Mouse (Mus musculus): ENCODE data around the gene Rtn4ip1. TPM values are rescaled to one million over a fixed set of nuclear protein-coding genes. Genes with fewer than 3 reads are reported as not detected.
"Not testable (repeated sequence)": the region's sequence is repeated elsewhere in the genome, so short reads cannot be mapped to it uniquely, and the experiment has no call there.

The Rtn4ip1 gene
- polyA plus RNA-seq, 1 experiment from 2014 or later, result 15.9 TPM

GRCm38 (mm10) chr10:43945435-43945834 lies 43.8 kb downstream of the Rtn4ip1 start:
- H3K27ac ChIP-seq, result no peak overlapping the region
- H3K27me3 ChIP-seq, result no peaks in the 10 kb centered on the region
- WGBS, result 80% methylated on average over 4 of the region's 4 CpGs
- no peak overlapping the region for H3K9ac ChIP-seq
- H3K9me3 ChIP-seq (replicated peaks), result no peaks in the 10 kb centered on the region
- no peak overlapping the region for H3K4me2 ChIP-seq (replicated peaks)
- H3K4me1 ChIP-seq, result 0 out of 2 replicates have a peak, but pooled peaks cover 9% of the 10 kb centered on the region
- H3K36me3 ChIP-seq, result peaks cover 10% of the 10 kb centered on the region; the same call in 1 of the 2 replicates
- H3K4me3 ChIP-seq, result no peak overlapping the region
- no peak for ATAC-seq (ENCODE audit: low FRiP score)

DNA sequence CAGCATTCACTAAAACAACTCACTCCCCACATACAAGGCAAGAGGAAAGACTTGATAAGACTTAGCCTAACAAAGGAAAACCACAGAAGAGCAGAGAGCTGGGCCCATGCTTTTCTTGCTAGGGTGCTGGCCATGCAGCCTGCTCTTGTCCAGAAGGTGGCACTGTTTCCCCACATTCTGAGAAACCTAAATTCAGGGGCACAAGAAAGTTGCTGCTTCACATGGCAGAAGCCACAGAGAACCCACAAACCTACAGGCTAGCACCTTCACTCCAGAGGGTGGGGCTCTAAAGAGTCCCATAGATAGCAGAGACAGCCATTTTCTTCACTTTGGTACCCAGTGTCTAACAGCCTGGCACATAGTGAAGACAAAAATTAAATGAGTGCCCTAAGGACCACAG lies 52.3 kb downstream of the Rtn4ip1 start:
- Histone ChIP-seq H3K27ac (no peak overlapping the region), H3K4me2 (replicated peaks) (no peak overlapping the region), H3K4me3 (no peak overlapping the region), H3K9ac (no peak overlapping the region), H3K36me3 (no peaks in the 10 kb centered on the region), H3K9me3 (replicated peaks) (no peaks in the 10 kb centered on the region), H3K4me1 (no peaks in the 10 kb centered on the region), H3K27me3 (no peaks in the 10 kb centered on the region)
- ATAC-seq (ENCODE audit: low FRiP score), result peak; percentile 54

DNA sequence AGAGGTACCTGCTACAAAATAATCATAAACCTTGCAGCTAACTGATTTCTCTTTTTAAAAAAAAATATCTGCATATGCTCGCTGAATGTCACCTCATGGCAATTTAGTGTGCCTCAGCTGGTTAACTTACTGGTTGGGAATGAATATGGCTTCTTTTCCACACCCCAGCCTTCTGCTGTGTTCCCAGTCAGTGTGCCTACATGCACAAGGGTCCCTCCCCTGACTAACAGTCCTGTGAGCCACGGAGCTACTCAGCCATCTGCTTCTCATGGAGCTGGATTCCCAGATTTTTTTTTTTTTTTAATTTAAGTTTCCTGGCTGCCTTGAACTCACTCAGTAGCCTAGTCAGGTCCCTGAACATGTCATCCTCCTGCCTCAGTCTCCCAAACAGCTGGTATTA lies 63.3 kb downstream of the Rtn4ip1 start:
- H3K9me3 ChIP-seq (replicated peaks), result no peaks in the 10 kb centered on the region
- H3K4me2 ChIP-seq (replicated peaks), result no peak overlapping the region
- no peaks in the 10 kb centered on the region for H3K36me3 ChIP-seq
- no peak for ATAC-seq (ENCODE audit: low FRiP score)
- 0 out of 2 replicates have a peak, but pooled peaks cover 2% of the 10 kb centered on the region for H3K4me1 ChIP-seq
- H3K9ac ChIP-seq, result no peak overlapping the region
- no peak overlapping the region for H3K27ac ChIP-seq
- no peak overlapping the region for H3K4me3 ChIP-seq
- no peaks in the 10 kb centered on the region for H3K27me3 ChIP-seq
- 65% methylated on average over 2 of the region's 2 CpGs for WGBS

DNA sequence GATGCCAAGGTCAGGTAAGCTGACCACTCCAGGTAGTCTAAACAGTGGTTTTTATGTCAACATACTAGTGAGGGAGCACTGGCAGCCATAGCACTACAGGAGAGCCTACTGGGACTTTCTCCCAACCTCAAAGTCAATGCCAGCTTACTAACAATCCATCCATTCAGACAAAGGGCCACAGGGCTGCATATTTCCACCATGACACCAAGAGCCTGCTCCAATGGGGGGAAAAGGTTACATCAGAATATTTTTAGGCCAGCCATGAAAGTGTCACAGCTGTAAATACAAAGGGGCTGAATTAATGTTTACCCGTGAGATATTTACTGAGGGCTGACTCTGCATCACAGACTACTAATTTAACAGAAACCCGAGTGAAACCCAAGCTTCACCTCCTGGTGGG lies 71.6 kb downstream of the Rtn4ip1 start:
- ATAC-seq (ENCODE audit: low FRiP score), result no peak
- Histone ChIP-seq H3K4me1 (peaks cover 4% of the 10 kb centered on the region; the same call in 1 of the 2 replicates), H3K27ac (no peak overlapping the region), H3K9me3 (replicated peaks) (no peaks in the 10 kb centered on the region), H3K9ac (no peak overlapping the region), H3K36me3 (no peaks in the 10 kb centered on the region), H3K4me3 (no peak overlapping the region), H3K27me3 (no peaks in the 10 kb centered on the region), H3K4me2 (replicated peaks) (no peak overlapping the region)
- WGBS, result 42% methylated on average over 2 of the region's 2 CpGs

- Histone ChIP-seq H3K4me3 (no peak overlapping the region), H3K27ac (no peak overlapping the region), H3K27me3 (no peaks in the 10 kb centered on the region), H3K4me2 (replicated peaks) (no peak overlapping the region), H3K4me1 (peaks cover 4% of the 10 kb centered on the region; the same call in 1 of the 2 replicates), H3K36me3 (no peaks in the 10 kb centered on the region), H3K9me3 (replicated peaks) (no peaks in the 10 kb centered on the region), H3K9ac (no peak overlapping the region)
- 83% methylated on average over 3 of the region's 3 CpGs for WGBS
- ATAC-seq (ENCODE audit: low FRiP score), result no peak
These were observed 75.7 kb downstream of the Rtn4ip1 start for GRCm38 (mm10) chr10:43977353-43977752.

- Histone ChIP-seq H3K9me3 (replicated peaks) (no peaks in the 10 kb centered on the region), H3K27me3 (no peaks in the 10 kb centered on the region), H3K4me3 (no peak overlapping the region), H3K27ac (no peak overlapping the region), H3K4me2 (replicated peaks) (no peak overlapping the region), H3K9ac (no peak overlapping the region), H3K4me1 (no peaks in the 10 kb centered on the region), H3K36me3 (no peaks in the 10 kb centered on the region)
- ATAC-seq (ENCODE audit: low FRiP score), result no peak
- 83% methylated on average over 1 of the region's 1 CpGs for WGBS
These were observed 78.5 kb downstream of the Rtn4ip1 start for GRCm38 (mm10) chr10:43980080-43980479.

GRCm38 (mm10) chr10:43980742-43981141 lies 79.1 kb downstream of the Rtn4ip1 start:
- H3K36me3 ChIP-seq; H3K4me3 ChIP-seq; H3K9me3 ChIP-seq (replicated peaks); H3K9ac ChIP-seq; ATAC-seq (ENCODE audit: low FRiP score); H3K4me1 ChIP-seq; H3K4me2 ChIP-seq (replicated peaks); H3K27me3 ChIP-seq; H3K27ac ChIP-seq: not testable (repeated sequence)
- 91% methylated on average over 3 of the region's 3 CpGs for WGBS

DNA sequence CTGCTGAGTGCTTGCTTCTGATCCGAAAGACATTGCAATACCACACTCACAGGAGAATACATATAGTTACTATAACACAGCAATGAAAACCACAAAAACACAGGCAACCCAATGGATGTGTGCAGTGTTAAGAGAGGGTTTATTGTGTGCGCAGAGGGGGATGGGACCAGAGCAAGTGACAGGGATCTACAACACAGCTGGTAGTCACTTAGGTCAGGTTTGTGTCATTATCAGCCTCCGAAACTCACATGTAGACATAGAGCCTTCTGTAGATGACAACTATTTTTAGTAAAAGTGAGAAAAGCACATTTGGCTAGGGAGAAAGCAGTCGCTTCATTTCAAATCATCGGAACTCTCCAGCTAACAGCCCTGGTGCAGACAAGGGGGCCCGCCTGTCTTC lies 80.9 kb downstream of the Rtn4ip1 start:
- WGBS, result 88% methylated on average over 6 of the region's 6 CpGs
- H3K4me2 ChIP-seq (replicated peaks), result no peak overlapping the region
- ATAC-seq (ENCODE audit: low FRiP score), result no peak
- H3K4me1 ChIP-seq, result no peaks in the 10 kb centered on the region
- no peaks in the 10 kb centered on the region for H3K36me3 ChIP-seq
- H3K9ac ChIP-seq, result no peak overlapping the region
- H3K27me3 ChIP-seq, result no peaks in the 10 kb centered on the region
- H3K9me3 ChIP-seq (replicated peaks), result no peaks in the 10 kb centered on the region
- no peak overlapping the region for H3K27ac ChIP-seq
- no peak overlapping the region for H3K4me3 ChIP-seq

- H3K4me2 ChIP-seq (replicated peaks), result no peak overlapping the region
- 86% methylated on average over 5 of the region's 5 CpGs for WGBS
- no peak overlapping the region for H3K9ac ChIP-seq
- no peak for ATAC-seq (ENCODE audit: low FRiP score)
- H3K27ac ChIP-seq, result no peak overlapping the region
- H3K4me3 ChIP-seq, result no peak overlapping the region
- no peaks in the 10 kb centered on the region for H3K4me1 ChIP-seq
- H3K9me3 ChIP-seq (replicated peaks), result no peaks in the 10 kb centered on the region
- no peaks in the 10 kb centered on the region for H3K27me3 ChIP-seq
- no peaks in the 10 kb centered on the region for H3K36me3 ChIP-seq
These were observed 81.6 kb downstream of the Rtn4ip1 start for GRCm38 (mm10) chr10:43983241-43983640.

DNA sequence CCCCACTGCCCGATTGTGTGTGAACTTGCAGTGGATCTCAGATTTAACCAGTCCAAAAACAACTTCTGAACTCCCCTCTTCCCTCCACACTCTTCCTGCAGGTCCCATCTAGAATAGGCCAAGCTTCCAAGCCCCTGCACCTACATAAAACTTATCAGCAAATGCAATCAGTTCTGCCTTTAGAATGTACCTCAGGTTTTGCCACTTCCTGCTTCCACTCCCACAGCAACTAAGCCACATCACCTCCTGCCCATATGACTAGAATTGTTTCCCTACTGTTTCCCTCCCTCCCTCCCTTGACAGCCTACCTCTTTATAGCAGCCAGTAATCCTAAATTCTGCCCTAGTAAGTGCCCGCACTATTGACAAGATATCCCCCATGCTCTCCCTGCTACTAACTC lies 82.3 kb downstream of the Rtn4ip1 start:
- 92% methylated on average over 2 of the region's 2 CpGs for WGBS
- no peak overlapping the region for H3K9ac ChIP-seq
- no peaks in the 10 kb centered on the region for H3K36me3 ChIP-seq
- no peaks in the 10 kb centered on the region for H3K9me3 ChIP-seq (replicated peaks)
- no peak overlapping the region for H3K4me2 ChIP-seq (replicated peaks)
- no peaks in the 10 kb centered on the region for H3K27me3 ChIP-seq
- H3K27ac ChIP-seq, result no peak overlapping the region
- H3K4me3 ChIP-seq, result no peak overlapping the region
- no peaks in the 10 kb centered on the region for H3K4me1 ChIP-seq
- ATAC-seq (ENCODE audit: low FRiP score), result no peak

DNA sequence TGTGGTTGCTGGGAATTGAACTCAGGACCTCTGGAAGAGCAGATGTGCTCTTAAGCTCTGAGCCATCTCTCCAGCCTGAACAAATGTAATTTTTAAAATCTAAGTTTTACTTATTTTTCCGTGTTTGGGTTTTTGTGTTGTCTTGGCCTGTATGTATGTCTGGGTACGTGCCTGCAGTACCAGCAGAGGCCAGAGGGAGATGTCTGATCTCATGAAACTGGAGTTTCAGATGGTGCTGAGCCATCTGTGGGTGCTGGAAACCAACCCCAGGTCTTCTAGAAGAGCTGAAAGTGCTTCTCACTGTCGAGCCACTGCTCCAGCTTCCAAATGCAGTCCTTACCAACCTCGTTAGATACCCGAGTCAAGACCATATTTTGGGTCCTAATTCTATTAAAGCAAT lies 89.7 kb downstream of the Rtn4ip1 start:
- Histone ChIP-seq H3K4me3 (no peak overlapping the region), H3K4me2 (replicated peaks) (no peak overlapping the region), H3K4me1 (no peaks in the 10 kb centered on the region), H3K27ac (no peak overlapping the region), H3K36me3 (no peaks in the 10 kb centered on the region), H3K27me3 (no peaks in the 10 kb centered on the region), H3K9me3 (replicated peaks) (no peaks in the 10 kb centered on the region), H3K9ac (no peak overlapping the region)
- no peak for ATAC-seq (ENCODE audit: low FRiP score)
- WGBS, result 92% methylated on average over 5 of the region's 5 CpGs

GRCm38 (mm10) chr10:43992506-43992905 lies 90.9 kb downstream of the Rtn4ip1 start:
- Histone ChIP-seq H3K9ac (no peak overlapping the region), H3K36me3 (no peaks in the 10 kb centered on the region), H3K27ac (no peak overlapping the region), H3K9me3 (replicated peaks) (no peaks in the 10 kb centered on the region), H3K4me1 (no peaks in the 10 kb centered on the region), H3K4me2 (replicated peaks) (no peak overlapping the region), H3K4me3 (no peak overlapping the region), H3K27me3 (no peaks in the 10 kb centered on the region)
- WGBS, result 88% methylated on average over 5 of the region's 5 CpGs
- no peak for ATAC-seq (ENCODE audit: low FRiP score)

DNA sequence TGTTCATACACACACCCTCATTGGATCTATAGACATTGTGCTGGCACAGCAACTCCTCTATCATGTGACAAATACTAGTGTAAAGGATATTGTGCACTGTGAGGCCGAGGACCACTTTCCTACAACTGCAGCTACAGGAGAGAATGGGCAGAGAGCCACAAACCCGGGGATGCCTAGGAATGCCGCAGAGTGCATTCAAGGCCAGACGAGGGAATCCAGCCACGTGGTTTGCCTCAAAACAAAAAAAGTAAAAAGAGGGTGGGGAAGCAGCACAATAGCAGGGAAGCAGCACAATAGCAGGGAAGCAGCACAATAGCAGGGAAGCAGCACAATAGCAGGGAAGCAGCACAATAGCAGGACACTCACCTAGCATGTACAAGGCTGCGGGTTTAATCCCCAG lies 91.6 kb downstream of the Rtn4ip1 start:
- Histone ChIP-seq H3K4me1 (no peaks in the 10 kb centered on the region), H3K9ac (no peak overlapping the region), H3K9me3 (replicated peaks) (no peaks in the 10 kb centered on the region), H3K36me3 (no peaks in the 10 kb centered on the region), H3K27me3 (no peaks in the 10 kb centered on the region), H3K4me2 (replicated peaks) (no peak overlapping the region), H3K27ac (no peak overlapping the region), H3K4me3 (no peak overlapping the region)
- no peak for ATAC-seq (ENCODE audit: low FRiP score)
- WGBS, result 28% methylated on average over 6 of the region's 6 CpGs
